Mouse (Mus musculus): ENCODE results near the gene Tac2. TPM values are rescaled to one million over a fixed set of nuclear protein-coding genes. Genes with fewer than 3 reads are reported as not detected.

Tac2 gene
- total RNA-seq (2021) = not detected

DNA sequence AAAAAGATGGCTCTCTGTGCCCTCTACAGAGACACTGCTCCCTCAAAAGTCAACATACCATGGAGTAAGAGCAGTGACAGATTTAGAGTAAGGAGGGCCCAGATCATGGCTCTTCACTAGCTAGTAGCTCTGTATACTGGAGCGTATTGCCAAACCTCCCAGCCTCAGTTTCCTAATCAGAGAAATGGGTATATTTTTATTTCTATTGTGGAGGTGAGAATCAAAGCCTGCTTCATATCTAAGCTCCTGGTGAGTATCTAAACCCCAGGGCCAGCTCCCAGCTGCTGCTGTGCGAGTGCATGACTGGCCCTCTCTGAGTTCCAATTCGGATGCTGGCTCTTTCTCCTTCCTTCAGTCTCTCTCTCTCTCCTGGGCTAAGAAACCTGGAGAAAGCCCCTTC is at the start of gene Tac2:
TSS of gene Tac2 (plus strand) at position 301 of the 400 bp plus-strand sequence.
- intact Hi-C loops (cut with DNase I) = no loop called here
- DNase-seq = no peak

DNA sequence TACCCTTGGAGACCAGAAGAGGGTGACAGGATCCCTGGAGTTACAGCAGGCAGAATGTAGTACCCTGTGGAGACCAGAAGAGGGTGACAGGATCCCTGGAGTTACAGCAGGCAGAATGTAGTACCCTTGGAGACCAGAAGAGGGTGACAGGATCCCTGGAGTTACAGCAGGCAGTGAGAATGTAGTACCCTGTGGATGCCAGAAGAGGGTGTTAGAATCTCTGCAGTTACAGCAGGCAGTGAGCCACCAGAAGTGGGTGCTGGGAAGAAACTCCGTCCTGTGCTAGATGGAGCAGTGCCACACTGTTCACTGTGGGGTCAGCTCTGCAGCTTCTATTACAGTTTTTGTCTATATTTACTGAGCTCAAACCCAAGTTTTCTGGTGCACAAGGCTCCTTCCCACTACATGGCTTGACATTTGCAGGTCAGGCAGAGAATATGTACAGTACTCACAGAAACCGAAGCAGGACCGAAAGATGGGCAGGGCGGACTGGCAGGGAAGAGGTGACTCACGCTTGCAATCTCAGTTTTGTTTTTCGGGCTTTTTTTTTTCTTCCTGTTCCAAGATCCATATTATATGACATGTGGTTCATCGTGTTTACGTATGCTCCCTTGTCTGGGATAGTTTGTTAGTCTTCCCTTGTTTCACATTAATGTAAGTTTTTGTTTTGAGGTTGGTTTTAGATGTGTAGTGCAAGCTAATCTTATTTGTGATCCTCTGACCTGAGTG is 49.3 kb upstream of the Tac2 start:
- intact Hi-C loops (cut with DNase I) = loop anchor here (1.0 to 5.0 kb wide), 4 partner anchors 59 to 332 kb away; partner anchors contain the start of gene Hsd17b6
- DNase-seq = peak; percentile 95 to 96

DNA sequence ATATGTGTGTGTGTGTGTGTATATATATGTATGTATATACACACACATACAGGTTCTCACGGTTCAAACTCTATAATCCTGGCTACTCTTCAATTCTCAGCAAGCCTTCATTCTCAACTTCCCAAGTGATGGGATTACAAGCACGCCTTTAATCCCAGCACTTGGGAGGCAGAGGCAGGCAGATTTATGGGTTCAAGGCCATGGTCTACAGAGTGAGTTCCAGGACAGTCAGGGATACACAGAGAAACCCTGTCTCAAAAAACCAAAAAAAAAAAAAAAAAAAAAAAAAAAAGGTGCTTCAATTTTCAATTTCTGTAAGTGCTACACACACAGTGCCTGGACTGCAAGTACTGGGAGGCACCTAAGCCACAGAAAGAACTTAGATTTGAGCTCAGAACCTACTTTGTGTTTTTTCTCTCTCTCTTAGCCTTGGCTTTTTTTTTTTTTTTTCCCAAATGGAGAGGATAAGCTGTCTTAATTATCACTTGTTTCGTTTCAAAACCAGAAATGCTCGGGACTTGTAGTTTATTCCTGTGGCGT is 48.3 kb upstream of the Tac2 start:
- intact Hi-C loops (cut with DNase I) = loop anchor here (1.0 to 5.0 kb wide), 4 partner anchors 58 to 331 kb away; partner anchors contain the start of gene Hsd17b6
- no peak for DNase-seq

DNA sequence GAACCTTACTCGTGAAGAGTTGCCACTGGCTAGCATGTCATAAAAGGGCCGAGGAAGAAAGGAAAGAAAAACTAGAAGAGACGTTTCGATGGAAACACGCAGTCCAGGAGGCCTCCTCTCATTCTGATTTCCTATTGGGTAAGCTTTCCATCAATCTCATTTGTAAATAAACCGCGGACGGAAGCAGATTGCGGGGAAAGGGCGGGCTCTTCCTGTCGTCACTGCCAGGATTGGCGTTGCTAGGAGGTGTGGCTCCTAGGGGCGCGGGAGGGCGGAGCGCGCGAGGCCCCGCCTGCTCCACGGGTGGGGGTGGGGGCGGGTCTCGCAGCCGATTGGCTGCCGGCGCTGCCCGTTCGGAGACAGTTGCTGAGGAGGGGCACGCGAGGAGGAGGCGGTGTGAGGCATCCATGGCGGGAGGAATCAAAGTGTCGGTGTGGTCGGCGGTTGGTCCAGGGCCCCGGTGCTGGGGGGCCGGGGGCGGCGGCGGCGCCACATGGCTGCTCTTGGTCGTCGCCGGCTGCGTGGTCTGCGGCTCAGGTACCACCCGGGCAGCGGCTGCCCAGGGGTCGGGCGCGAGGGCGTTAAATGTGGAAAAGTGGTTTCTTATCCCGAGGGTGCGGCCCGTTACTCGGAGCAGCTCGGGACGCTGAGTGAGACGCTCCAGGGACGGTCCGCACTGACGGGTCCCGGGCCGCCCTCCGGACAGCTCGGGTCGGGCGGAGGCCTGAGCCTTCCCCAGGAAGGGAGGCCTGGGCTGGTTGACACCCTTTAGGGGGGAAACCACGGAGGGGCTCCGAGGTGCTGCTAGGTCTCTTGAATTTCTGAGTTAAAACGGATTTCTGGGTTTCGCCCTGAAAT is 47.4 kb upstream of the Tac2 start:
- peak; percentile 95 for DNase-seq
- intact Hi-C loops (cut with DNase I) = loop anchor here (5.0 kb wide), 3 partner anchors 110 to 330 kb away; partner anchors contain the start of gene Hsd17b6

DNA sequence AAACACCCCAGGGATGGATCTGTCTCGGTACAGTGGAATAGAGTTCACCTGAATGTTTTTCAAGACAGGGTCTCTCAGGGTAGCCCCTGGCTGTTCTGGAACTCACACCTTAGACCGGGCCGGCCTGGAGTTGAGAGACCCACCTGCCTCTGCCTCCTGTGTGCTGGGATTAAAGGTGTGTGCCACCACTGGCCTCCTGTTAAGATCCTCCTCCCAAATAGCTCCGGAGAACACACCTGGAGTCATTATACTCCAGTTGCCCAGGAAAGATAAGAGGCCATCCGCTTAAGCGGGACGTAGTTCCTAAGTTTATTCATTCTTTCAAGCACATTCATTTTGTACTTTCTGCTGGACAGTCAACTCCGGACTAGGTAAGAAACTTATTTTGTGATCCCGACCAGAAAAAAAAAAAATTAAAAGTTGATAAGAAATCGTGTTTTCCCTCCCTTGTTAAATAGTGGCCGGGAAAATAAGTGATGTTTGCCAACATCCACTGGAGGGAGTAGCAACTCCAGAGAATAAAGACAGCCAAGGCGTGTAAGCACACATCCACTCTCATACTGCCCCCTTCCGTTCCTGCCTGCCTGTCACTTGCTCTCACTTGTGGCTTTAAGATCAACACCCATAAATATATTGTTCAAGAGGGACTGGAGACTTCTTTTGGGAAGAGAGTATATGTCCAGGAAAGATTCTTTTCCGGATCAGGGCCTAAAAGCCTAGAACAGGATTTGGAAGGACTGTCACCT is 46.5 kb upstream of the Tac2 start:
- DNase-seq = peak; percentile 76 to 81
- intact Hi-C loops (cut with DNase I) = loop anchor here (5.0 kb wide), 3 partner anchors 110 to 330 kb away; partner anchors contain the start of gene Hsd17b6

DNA sequence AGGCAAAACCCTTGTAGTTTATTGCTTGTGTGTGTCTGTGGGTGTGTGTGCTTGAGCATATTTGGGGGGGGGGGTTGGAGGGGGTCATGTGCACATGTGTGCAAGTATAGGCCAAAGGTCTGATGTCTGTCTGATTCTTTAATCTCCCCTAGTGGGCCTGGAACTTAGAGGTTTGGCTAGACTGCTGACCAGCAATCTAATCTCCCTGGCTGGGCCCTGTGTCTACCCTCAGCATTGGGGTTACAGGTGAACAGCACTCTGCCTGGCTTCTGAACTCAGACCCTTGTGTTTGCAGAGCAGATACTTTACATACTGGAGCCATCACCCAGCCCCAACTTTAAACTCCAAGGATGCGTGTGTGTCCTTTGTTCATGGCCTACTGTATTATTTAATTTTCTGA is 45.1 kb upstream of the Tac2 start:
- no peak for DNase-seq
- intact Hi-C loops (cut with DNase I) = loop anchor here (5.0 kb wide), 3 partner anchors 112 to 328 kb away; partner anchors contain the start of gene Hsd17b6

DNA sequence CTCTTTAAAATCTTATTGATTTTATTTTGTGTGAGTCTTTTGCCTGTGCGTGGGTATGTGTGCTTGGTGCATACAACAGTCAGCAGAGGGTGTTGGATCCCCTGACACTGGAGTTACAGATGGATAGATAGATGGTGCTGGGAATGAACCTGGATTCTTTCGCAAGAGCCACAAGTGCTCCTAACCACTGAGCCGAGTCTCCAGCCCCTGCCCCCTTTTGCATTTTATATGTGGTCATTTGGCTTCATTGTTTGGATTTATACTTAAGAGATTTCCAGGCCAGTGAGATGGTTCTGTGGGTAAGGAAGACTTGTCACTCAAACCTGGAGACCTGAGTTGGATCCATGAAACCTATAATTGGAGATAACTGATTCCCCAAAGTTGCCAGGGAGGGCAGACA is 44.4 kb upstream of the Tac2 start:
- intact Hi-C loops (cut with DNase I) = loop anchor here (5.0 kb wide), 3 partner anchors 113 to 327 kb away; partner anchors contain the start of gene Hsd17b6
- no peak for DNase-seq

DNA sequence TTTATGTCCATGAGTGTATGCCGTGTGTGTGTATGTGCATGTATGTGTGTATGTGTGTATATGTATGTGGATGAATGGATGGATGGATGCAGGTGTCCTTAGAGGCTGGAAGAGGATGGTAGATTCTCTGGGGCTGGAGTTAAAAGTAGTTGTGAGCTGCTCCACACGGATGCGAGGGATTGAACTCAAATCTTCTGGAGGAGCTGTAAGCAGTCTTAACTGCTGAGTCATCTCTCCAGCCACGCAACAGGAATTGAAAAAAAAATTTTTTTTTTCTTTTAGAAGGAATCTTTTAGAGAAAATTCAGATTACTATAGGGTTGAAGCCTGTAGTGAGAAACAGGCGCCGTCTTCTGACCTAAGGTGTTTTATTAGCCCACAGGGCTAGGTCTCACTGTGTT is 41.4 kb upstream of the Tac2 start:
- DNase-seq = no peak
- intact Hi-C loops (cut with DNase I) = no loop called here

DNA sequence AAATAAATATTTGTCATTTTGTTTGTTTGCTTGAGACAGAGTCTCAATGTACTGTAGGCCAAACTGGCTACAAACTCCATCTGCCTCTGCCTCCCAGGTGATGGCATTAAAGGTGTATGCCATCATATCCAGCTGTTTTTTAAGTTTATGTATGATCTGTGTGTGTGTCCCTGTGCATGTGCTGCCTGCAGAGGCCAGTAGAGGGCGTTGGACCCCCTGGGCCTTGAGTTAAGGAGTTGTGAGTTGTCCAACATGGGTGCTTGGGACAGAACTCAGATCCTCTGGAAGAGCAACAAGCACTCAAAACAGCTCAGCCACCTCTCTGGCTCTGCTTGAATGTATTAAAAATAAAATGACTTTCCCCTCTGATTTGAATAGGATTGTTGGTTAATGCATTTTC is 33.2 kb upstream of the Tac2 start:
- intact Hi-C loops (cut with DNase I) = loop anchor here (5.0 kb wide), 1 partner anchor 316 kb away; the partner anchor contains the start of gene Hsd17b6
- no peak for DNase-seq

DNA sequence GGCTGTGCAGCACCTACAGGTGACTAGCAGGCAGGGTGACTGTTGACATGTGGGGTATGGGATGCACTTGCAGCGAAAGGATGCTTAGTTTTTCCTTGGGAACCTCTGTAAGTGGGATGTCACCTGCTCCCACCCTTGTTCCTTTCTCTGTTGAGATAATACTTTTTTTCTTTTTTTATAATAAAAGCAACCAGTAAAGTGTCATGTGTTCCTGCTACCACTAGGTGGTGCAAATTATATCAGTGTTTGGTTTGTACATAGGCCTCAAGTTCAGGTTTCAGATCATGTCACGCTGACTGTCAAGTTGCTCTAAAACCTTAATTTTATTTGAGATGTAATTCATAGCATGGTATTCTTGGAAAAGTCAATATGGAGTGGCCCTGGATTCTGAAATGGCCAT is 29.6 kb upstream of the Tac2 start:
- DNase-seq = peak; percentile 31 to 47
- intact Hi-C loops (cut with DNase I) = loop anchor here (1.0 to 5.0 kb wide), 3 partner anchors 40 to 313 kb away; partner anchors contain the start of gene Hsd17b6

DNA sequence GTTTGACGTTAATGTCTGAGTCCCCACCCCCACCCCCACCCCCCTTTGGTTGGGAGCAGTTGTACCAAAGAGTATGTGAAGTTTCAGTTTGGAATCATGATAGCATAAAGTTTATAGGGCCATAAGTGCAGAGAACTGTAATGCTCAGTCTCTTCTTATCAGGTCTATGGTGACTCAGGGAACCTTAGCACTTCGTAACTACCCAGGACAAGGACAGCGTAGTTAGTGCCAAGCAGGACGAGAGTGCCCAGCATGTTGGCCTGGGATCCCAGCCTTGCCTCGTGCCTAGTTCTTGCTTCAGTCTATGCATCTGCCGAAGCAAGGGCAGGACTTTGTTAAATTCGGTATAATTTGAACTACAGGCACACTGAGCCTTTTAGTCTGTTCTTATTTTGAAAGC is 28.5 kb upstream of the Tac2 start:
- DNase-seq = no peak
- intact Hi-C loops (cut with DNase I) = loop anchor here (2.0 kb wide), 1 partner anchor 241 kb away; no protein-coding TSS in a partner anchor

DNA sequence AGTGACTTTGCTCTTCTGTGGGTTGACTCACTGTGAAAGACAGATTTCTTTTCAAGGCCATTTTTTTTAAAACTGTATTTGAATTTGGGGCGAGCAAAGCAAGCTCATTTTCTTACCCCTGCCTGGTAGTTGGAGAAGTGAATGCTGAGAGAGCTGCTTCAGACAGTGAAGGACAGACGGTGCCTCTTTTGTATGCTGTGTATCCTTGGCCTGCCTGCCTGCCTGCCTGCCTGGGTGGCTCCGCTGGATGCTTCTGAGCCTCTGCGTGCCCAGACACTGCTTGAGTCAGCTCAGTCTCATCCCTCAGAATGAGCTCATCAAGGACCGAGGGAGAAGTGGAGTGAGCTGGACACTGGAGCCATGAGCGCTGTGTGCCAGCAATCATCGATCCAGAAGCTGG is 25.3 kb upstream of the Tac2 start:
- intact Hi-C loops (cut with DNase I) = no loop called here
- no peak for DNase-seq

DNA sequence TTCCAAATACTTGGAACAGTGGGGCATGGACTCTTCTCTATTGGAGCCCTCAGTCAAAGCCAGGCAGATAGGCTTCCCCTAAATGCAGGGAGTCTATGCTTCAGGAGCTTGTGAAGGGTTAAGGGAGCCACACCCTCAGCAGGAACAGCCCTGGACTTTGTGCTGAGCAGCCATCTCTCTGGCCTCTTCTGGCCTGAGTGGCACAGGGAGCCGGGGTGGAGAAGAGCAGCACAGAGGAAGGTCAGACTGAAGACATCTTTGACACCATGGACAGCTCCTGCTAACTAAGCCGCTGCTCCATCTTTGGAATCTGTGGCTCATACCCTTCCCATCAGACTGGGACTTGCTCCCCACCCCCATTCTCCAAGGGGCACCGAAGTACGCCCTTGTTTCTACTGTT is 21.0 kb upstream of the Tac2 start:
- no peak for DNase-seq
- intact Hi-C loops (cut with DNase I) = no loop called here

DNA sequence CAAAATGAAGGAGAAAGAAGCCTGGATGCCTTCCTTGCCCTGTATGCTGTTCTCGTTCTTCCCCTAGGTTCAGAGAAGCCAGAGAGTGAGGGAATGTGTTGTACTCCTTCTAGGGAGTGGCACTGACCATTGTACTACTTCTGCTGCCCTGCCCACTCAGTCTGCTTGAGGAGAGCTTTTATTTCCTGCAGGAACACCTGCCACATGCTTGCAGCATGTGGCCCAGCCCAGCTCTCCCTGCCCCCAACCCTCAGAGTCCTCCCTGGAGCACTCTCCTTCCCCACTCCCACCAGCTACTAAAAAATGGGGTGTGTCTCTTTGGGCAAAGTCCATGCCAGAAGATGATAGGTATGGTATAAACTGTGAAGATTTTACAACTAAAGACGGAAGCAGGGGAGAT is 20.0 kb upstream of the Tac2 start:
- no peak for DNase-seq

DNA sequence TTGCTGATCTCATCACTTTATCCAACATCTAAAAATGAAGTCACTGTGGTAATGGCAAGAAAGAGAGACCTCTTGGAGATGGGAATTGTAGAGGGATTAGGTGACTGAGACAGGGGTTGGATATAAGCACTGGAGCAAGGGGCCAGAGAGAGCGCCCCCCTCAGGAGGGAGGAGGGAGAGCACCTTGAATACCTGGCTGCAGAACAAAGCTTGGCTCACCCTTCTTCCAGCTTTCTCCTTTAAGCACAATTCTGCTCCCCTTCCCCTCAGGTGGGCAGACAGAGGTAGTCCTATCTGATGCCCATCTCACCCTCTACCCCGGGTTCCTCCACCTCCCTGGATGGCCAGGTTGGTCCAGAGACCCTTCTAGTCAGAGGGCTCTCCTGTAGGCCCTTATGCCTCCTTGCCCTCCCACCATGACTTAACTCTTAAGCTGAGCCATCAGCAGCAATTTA is 19.5 kb upstream of the Tac2 start, which contains the start of gene Myo1a:
TSS of gene Myo1a (plus strand) at position 405 of the 455 bp plus-strand sequence.
- DNase-seq = no peak
- intact Hi-C loops (cut with DNase I) = no loop called here

More for the DNA sequence above, 20.0 kb upstream of the Tac2 start:
- intact Hi-C loops (cut with DNase I) = no loop called here

DNA sequence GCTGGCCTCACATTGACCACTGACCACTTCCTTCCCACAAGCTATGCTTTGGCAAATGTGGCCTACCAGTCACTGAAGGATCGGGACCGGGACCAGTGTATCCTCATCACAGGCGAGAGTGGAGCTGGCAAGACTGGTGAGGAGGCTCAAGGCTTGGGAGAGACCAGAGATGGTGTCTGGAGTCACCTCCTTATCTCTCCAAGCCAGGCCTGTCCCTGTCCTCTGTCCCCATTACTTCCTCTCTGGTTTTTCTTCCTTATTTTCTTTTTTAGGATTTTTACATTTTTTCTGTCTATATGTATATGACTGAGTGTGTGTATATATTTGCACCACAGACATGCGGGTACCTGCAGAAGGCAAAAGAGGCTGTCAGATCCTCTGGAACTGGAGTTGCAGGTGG is 18.5 kb upstream of the Tac2 start:
- intact Hi-C loops (cut with DNase I) = no loop called here
- no peak for DNase-seq

DNA sequence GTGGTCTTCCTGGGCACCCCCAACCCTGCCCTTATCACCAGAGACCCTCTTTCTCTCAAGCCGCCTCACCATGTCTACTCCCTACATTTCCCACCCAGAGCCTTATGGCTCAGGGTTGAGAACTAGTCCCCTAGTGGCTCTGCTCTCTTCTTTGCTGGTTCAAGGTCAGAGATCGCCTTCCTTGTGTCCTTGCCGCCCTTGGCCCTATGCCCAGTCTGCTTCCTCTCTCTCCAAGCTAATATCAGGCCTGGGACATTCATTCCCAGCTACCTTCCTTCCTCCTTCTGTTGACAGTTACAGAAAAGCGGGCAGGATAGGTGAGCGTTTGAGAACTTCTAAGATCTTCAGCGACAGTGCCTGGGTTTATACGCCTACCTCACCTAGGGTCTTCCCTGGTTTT is 16.6 kb upstream of the Tac2 start:
- intact Hi-C loops (cut with DNase I) = no loop called here
- DNase-seq = peak; percentile 57 to 62

DNA sequence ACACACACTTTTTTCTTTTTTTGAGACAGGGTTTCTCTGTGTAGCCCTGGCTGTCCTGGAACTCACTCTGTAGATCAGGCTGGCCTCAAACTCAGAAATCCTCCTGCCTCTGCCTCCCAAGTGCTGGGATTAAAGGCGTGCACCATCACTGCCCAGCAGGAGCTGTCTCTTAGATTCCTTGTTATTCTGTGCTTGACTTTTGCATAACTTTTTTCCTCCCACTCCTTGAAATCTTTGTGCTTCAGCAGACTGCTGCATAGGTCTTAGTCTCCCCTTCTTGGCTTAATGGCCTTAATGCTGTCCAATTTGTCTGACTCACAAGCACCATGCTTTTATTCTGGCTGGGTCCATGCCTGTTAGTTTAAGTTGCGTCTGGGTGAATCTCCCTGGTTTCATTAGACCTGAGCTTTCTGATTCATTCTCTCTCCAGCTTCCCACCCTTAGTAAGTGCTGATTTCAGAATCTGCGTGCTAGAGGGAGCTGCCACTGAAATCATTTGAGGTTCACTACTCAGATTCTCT is 15.4 kb upstream of the Tac2 start:
- no peak for DNase-seq
- intact Hi-C loops (cut with DNase I) = no loop called here

DNA sequence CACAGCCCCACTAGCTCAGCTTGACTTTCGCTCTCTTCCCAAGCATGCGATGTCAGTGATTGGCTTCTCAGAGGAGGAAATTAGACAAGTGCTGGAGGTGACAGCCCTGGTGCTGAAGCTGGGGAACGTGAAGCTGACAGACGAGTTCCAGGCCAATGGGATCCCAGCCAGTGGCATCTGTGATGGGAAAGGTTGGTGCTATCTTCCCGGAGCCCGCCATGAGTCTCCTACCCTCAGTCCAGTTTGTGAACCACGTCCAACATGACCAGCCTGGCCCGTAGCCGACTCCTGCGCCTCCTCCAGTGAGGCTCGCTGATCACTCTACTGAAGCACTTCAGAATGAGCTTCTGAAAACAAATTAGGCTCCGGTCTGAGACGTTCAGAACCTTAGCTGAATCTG is 13.9 kb upstream of the Tac2 start:
- no peak for DNase-seq
- intact Hi-C loops (cut with DNase I) = no loop called here

DNA sequence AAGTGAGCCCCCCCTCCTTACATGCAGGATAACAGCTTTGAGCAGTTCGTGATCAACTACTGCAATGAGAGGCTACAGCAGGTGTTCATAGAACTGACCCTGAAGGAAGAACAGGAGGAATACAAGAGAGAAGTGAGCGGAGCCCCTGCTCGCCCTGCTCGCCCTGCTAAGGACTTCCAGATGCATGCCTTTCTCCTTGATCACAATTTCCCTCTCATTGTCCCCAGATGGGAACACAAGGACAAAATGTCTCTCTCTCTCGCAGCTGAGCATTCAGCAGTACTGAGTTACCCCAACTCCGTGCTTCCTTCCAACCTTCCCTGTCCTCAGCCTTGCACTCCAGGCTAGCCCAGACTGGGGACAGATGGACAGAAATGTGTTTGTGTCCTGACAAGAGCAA is 11.5 kb upstream of the Tac2 start:
- no peak for DNase-seq
- intact Hi-C loops (cut with DNase I) = no loop called here
